ENCODE assay signal across 16 mouse cellular contexts in genomic region chr1:87711938-87712613, GRCm38 (mm10). TPM values are rescaled to one million over a fixed set of nuclear protein-coding genes. Genes with fewer than 3 reads are reported as not detected.
DNase-seq lines count a peak whose midpoint lies in the region; ATAC-seq lines count a peak whose summit lies in the region.
"Had no signal": no experiment of that assay in that cellular context is flagged by ENCODE, and none has a peak within 500 bp of the region (broad histone marks: within the 10 kb centered on the region; RNA-seq: fewer than 3 reads in every experiment).

No protein-coding gene starts in this region.

- no peak overlapping the region for H3K9ac ChIP-seq in lung, embryonic 15.5 days
- H3K9ac ChIP-seq: hindbrain, embryonic 15.5 days had no signal

- H3K36me3 ChIP-seq in lung, embryonic 15.5 days: no peaks in the 10 kb centered on the region
- H3K36me3 ChIP-seq: hindbrain, embryonic 15.5 days had no signal

- WGBS in lung, embryonic 15.5 days: 74% methylated on average over 10 of the region's 10 CpGs

- H3K4me3 ChIP-seq in lung, embryonic 15.5 days: no peak overlapping the region
- H3K4me3 ChIP-seq: hindbrain, embryonic 15.5 days had no signal

- 0 out of 2 replicates have a peak, but pooled peaks have one; percentile 11 for ATAC-seq in lung, embryonic 15.5 days (ENCODE audit: borderline replicate concordance, extremely low read depth, low FRiP score, low TSS enrichment)
- ATAC-seq in megakaryocyte-erythroid progenitor cell, adult 5-6 weeks (replicated peaks; ENCODE audit: low FRiP score, low TSS enrichment, poor library complexity, severe bottlenecking): peak; percentile 96
- ATAC-seq: forebrain, embryonic 14.5 days had no signal

- H3K4me1 ChIP-seq in lung, embryonic 15.5 days: no peaks in the 10 kb centered on the region
- H3K4me1 ChIP-seq: hindbrain, embryonic 15.5 days had no signal

- no peak overlapping the region for H3K27ac ChIP-seq in lung, embryonic 15.5 days
- H3K27ac ChIP-seq: hindbrain, embryonic 15.5 days had no signal

- no peak overlapping the region for H3K4me2 ChIP-seq in lung, embryonic 15.5 days
- H3K4me2 ChIP-seq: hindbrain, embryonic 15.5 days had no signal

- H3K9me3 ChIP-seq in lung, embryonic 15.5 days: no peaks in the 10 kb centered on the region
- H3K9me3 ChIP-seq: hindbrain, embryonic 15.5 days had no signal

- H3K27me3 ChIP-seq in lung, embryonic 15.5 days: no peaks in the 10 kb centered on the region
- H3K27me3 ChIP-seq: hindbrain, embryonic 15.5 days had no signal

- DNase-seq in lung, postnatal 14 days: no peak
- peak; percentile 24 for DNase-seq in c-Kit-positive CD71-negative TER-119-negative erythroid progenitor cells, embryonic 14.5 days (ENCODE audit: low read depth)
- DNase-seq in liver: peak; percentile 72
- DNase-seq in adrenal gland, postnatal 14 days: no peak
- no peak for DNase-seq in Muller cell, postnatal 12 days (ENCODE audit: inconsistent ontology term)
- DNase-seq in frontal cortex, postnatal 25 days (ENCODE audit: low spot score in 2 of 2): no peak
- DNase-seq: adrenal gland, postnatal 36 days; cerebellum, adult 2 months; heart, adult 11 months; kidney, adult 8-10 months; lung, postnatal 36 days; right cerebral cortex, postnatal 25 days had no signal

RNA-seq across cellular contexts. Expression of gene Atg16l1, which starts 43.6 kb away (rescaled TPM):
- polyA plus RNA-seq in lung, embryonic 15.5 days (2015; fragmentation: Nextera tagmentation; extraction: Ambion mirVana): 26.2 and 28.9 TPM in 2 replicates
- 43.1 and 47.6 TPM in 2 replicates for total RNA-seq in megakaryocyte-erythroid progenitor cell, adult 5-6 weeks (2014; fragmentation: Nextera tagmentation)
- total RNA-seq in megakaryocyte-erythroid progenitor cell, adult 5-6 weeks (2017): 58.1 and 59.8 TPM in 2 replicates
- total RNA-seq in adrenal gland, postnatal 14 days (2021): 35.3 and 37.2 TPM in 2 replicates

Comparison
In these comparisons a context has a peak if more than half of its experiments do, and no peak if none do; other contexts are left out.
1. DNase-seq: peak in c-Kit-positive CD71-negative TER-119-negative erythroid progenitor cells, embryonic 14.5 days (single experiment) and liver (single experiment); none in lung, postnatal 14 days (single experiment), adrenal gland, postnatal 14 days (single experiment), Muller cell, postnatal 12 days (single experiment) and frontal cortex, postnatal 25 days (0 of 2).